In the genomic region with DNA sequence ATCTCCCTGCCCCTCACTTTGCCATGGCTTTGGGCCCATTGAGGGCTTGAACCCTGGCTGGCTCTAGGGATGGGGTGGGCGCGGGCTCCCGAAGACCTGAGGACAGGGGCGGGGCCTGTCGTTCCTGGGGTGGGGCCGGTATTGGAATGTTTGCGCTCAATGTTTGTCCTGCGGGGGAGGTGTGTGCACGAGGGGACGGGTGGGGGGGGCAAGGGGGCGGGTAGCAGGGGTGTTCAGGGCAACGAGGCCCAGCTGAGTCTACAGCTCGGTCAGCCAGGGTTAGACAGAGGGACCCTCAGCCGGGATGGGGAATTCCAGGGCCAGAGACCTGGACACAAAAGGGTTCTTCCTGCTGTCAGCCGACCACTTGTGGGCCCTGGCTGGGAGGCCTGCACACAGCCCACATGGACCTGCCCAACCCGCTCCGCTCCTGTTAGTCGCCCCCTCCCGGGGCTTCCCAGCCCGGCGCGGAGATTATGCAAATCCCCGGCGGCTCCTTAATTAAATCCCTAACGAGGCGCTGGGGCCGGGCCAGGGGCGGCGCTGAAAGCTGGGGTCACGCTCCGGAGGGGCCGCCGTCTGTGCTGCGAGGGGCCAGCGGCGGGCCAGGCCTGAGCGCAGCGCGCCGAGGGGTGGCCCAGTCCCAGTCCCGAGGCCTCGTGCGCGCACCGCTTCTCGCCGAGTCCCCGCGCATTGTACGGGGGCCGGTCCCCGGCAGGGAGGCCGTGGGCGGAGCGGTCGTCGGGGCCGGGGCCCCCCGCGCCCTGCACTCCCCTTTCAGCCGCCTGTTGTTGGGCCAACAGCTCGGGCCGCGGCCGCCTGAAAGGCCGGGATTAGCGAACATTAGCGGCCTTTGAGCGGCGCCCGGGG, we compare ENCODE assay signal across 9 mouse cellular contexts. TPM values are rescaled to one million over a fixed set of nuclear protein-coding genes. Genes with fewer than 3 reads are reported as not detected.
DNase-seq lines count a peak whose midpoint lies in the region; ATAC-seq lines count a peak whose summit lies in the region.
"Had no signal": no experiment of that assay in that cellular context is flagged by ENCODE, and none has a peak within 500 bp of the region (broad histone marks: within the 10 kb centered on the region; RNA-seq: fewer than 3 reads in every experiment).

No protein-coding gene starts in this region.

- peak overlapping the region; percentile 92 for H3K27ac ChIP-seq in forebrain, embryonic 13.5 days
- H3K27ac ChIP-seq in hindbrain, embryonic 12.5 days, result peak overlapping the region; percentile 76
- H3K27ac ChIP-seq in midbrain, embryonic 11.5 days (ENCODE audit: low read depth, low read length), result peak overlapping the region; percentile 91
- H3K27ac ChIP-seq in stomach, embryonic 15.5 days, result peak overlapping the region; percentile 91

- H3K4me2 ChIP-seq in forebrain, embryonic 13.5 days, result peak overlapping the region; percentile 81
- peak overlapping the region; percentile 66 for H3K4me2 ChIP-seq in hindbrain, embryonic 12.5 days (replicated peaks)
- H3K4me2 ChIP-seq in midbrain, embryonic 11.5 days, result peak overlapping the region; percentile 59
- peak overlapping the region; percentile 89 for H3K4me2 ChIP-seq in stomach, embryonic 15.5 days

- intact Hi-C loops in left cerebral cortex, postnatal 4 days (cut with DNase I), result no loop called here

- under 1% methylated on average over 61 of the region's 71 CpGs for WGBS in forebrain, embryonic 13.5 days
- WGBS in hindbrain, embryonic 12.5 days, result 1% methylated on average over 66 of the region's 71 CpGs
- 1% methylated on average over 66 of the region's 71 CpGs for WGBS in midbrain, embryonic 11.5 days
- WGBS in stomach, embryonic 15.5 days, result 3% methylated on average over 70 of the region's 71 CpGs

- H3K4me1 ChIP-seq in forebrain, embryonic 13.5 days, result peaks cover 94% of the 10 kb centered on the region
- H3K4me1 ChIP-seq in hindbrain, embryonic 12.5 days, result peaks cover 74% of the 10 kb centered on the region
- peaks cover 81% of the 10 kb centered on the region for H3K4me1 ChIP-seq in midbrain, embryonic 11.5 days (ENCODE audit: control insufficient read depth, insufficient read depth, low read length)
- peaks cover 74% of the 10 kb centered on the region for H3K4me1 ChIP-seq in stomach, embryonic 15.5 days

- ATAC-seq in forebrain, embryonic 13.5 days, result peak; percentile 79
- peak; percentile 76 for ATAC-seq in hindbrain, embryonic 12.5 days (ENCODE audit: low FRiP score)
- ATAC-seq in midbrain, embryonic 11.5 days (ENCODE audit: low FRiP score), result peak; percentile 90
- ATAC-seq in stomach, embryonic 15.5 days (ENCODE audit: insufficient read depth, low FRiP score, low read depth), result peak; percentile 59
- ATAC-seq: Patski had no signal

- peak; percentile 9 to 35 for DNase-seq in left cerebral cortex, adult 18-20 months (ENCODE audit: low spot score in 2 of 2)
- no peak for DNase-seq in left cerebral cortex, adult 11 months (ENCODE audit: low spot score)
- peak; percentile 50 for DNase-seq in left cerebral cortex, postnatal 4 days
- DNase-seq in midbrain, embryonic 11.5 days (ENCODE audit: low spot score, missing footprints), result peak; percentile 96
- DNase-seq in spleen, postnatal 4 days (ENCODE audit: low spot score in 2 of 2), result no peak

- H3K9ac ChIP-seq in forebrain, embryonic 13.5 days, result peak overlapping the region; percentile 71
- H3K9ac ChIP-seq in hindbrain, embryonic 12.5 days, result peak overlapping the region; percentile 61
- peak overlapping the region; percentile 51 for H3K9ac ChIP-seq in midbrain, embryonic 11.5 days (ENCODE audit: low read length)
- peak overlapping the region; percentile 23 for H3K9ac ChIP-seq in stomach, embryonic 15.5 days

- no peaks in the 10 kb centered on the region for H3K9me3 ChIP-seq in forebrain, embryonic 13.5 days (replicated peaks)
- H3K9me3 ChIP-seq in hindbrain, embryonic 12.5 days (replicated peaks), result no peaks in the 10 kb centered on the region
- no peaks in the 10 kb centered on the region for H3K9me3 ChIP-seq in midbrain, embryonic 11.5 days (ENCODE audit: control insufficient read depth, low read length)
- H3K9me3 ChIP-seq in stomach, embryonic 15.5 days, result no peaks in the 10 kb centered on the region

- peak overlapping the region; percentile 45 for H3K4me3 ChIP-seq in forebrain, embryonic 13.5 days
- H3K4me3 ChIP-seq in hindbrain, embryonic 12.5 days, result peak overlapping the region; percentile 37
- peak overlapping the region; percentile 26 for H3K4me3 ChIP-seq in midbrain, embryonic 11.5 days (ENCODE audit: low read depth, low read length)
- H3K4me3 ChIP-seq in stomach, embryonic 15.5 days (replicated peaks), result peak overlapping the region; percentile 41

- no peaks in the 10 kb centered on the region for H3K36me3 ChIP-seq in forebrain, embryonic 13.5 days (ENCODE audit: poor library complexity, severe bottlenecking)
- no peaks in the 10 kb centered on the region for H3K36me3 ChIP-seq in hindbrain, embryonic 12.5 days
- no peaks in the 10 kb centered on the region for H3K36me3 ChIP-seq in midbrain, embryonic 11.5 days (ENCODE audit: control insufficient read depth, insufficient read depth, low read length)
- no peaks in the 10 kb centered on the region for H3K36me3 ChIP-seq in stomach, embryonic 15.5 days

- H3K27me3 ChIP-seq in forebrain, embryonic 13.5 days, result peaks cover 45% of the 10 kb centered on the region
- peaks cover 85% of the 10 kb centered on the region for H3K27me3 ChIP-seq in hindbrain, embryonic 12.5 days
- H3K27me3 ChIP-seq in midbrain, embryonic 11.5 days (ENCODE audit: control insufficient read depth, insufficient read depth, low read length), result peaks cover 60% of the 10 kb centered on the region
- H3K27me3 ChIP-seq in stomach, embryonic 15.5 days (replicated peaks), result no peaks in the 10 kb centered on the region
- H3K27me3 ChIP-seq: Patski had no signal

RNA-seq across cellular contexts. Expression of gene Fgfr3, which starts 26.4 kb away (rescaled TPM):
- 100 to 1,000 TPM; 104 to 116 TPM for total RNA-seq in left cerebral cortex, adult 18-20 months (2021)
- 59.5 and 81.3 TPM in 2 replicates for polyA plus RNA-seq in forebrain, embryonic 13.5 days (2015; fragmentation: Nextera tagmentation; extraction: Ambion mirVana)
- 63.6 and 68.4 TPM in 2 replicates for polyA plus RNA-seq in hindbrain, embryonic 12.5 days (2016; fragmentation: Nextera tagmentation; extraction: Ambion mirVana)
- 10 to 100 TPM; 59.3 to 59.7 TPM for total RNA-seq in left cerebral cortex, postnatal 4 days (2021)
- 61.8 and 68.0 TPM in 2 replicates for polyA plus RNA-seq in midbrain, embryonic 11.5 days (2014; fragmentation: Nextera tagmentation; extraction: Ambion mirVana)
- polyA plus RNA-seq in stomach, embryonic 15.5 days (2015; fragmentation: Nextera tagmentation; extraction: Ambion mirVana), result 25.3 and 29.2 TPM in 2 replicates

RNA-seq across cellular contexts. Expression of gene Tmem129, which starts 36.9 kb away (rescaled TPM):
- total RNA-seq in left cerebral cortex, adult 18-20 months (2021), result 10 to 100 TPM; 26.8 to 28.0 TPM
- 33.0 and 37.8 TPM in 2 replicates for polyA plus RNA-seq in forebrain, embryonic 13.5 days (2015; fragmentation: Nextera tagmentation; extraction: Ambion mirVana)
- 33.3 and 33.8 TPM in 2 replicates for polyA plus RNA-seq in hindbrain, embryonic 12.5 days (2016; fragmentation: Nextera tagmentation; extraction: Ambion mirVana)
- total RNA-seq in left cerebral cortex, postnatal 4 days (2021), result 10 to 100 TPM; 15.2 to 17.6 TPM
- polyA plus RNA-seq in midbrain, embryonic 11.5 days (2014; fragmentation: Nextera tagmentation; extraction: Ambion mirVana), result 36.0 and 37.4 TPM in 2 replicates
- polyA plus RNA-seq in stomach, embryonic 15.5 days (2015; fragmentation: Nextera tagmentation; extraction: Ambion mirVana), result 33.7 and 35.6 TPM in 2 replicates

RNA-seq across cellular contexts. Expression of gene Tacc3, which starts 37.2 kb away (rescaled TPM):
- total RNA-seq in left cerebral cortex, adult 18-20 months (2021), result 1 to 10 TPM; 4.2 to 6.5 TPM
- 189 and 190 TPM in 2 replicates for polyA plus RNA-seq in forebrain, embryonic 13.5 days (2015; fragmentation: Nextera tagmentation; extraction: Ambion mirVana)
- polyA plus RNA-seq in hindbrain, embryonic 12.5 days (2016; fragmentation: Nextera tagmentation; extraction: Ambion mirVana), result 161 TPM in 2 replicates
- 10 to 100 TPM; 14.9 to 15.3 TPM for total RNA-seq in left cerebral cortex, postnatal 4 days (2021)
- 277 and 307 TPM in 2 replicates for polyA plus RNA-seq in midbrain, embryonic 11.5 days (2014; fragmentation: Nextera tagmentation; extraction: Ambion mirVana)
- polyA plus RNA-seq in stomach, embryonic 15.5 days (2015; fragmentation: Nextera tagmentation; extraction: Ambion mirVana), result 155 and 165 TPM in 2 replicates

RNA-seq across cellular contexts. Expression of gene Slbp, which starts 42.7 kb away (rescaled TPM):
- 10 to 100 TPM; 26.1 to 28.3 TPM for total RNA-seq in left cerebral cortex, adult 18-20 months (2021)
- 222 and 225 TPM in 2 replicates for polyA plus RNA-seq in forebrain, embryonic 13.5 days (2015; fragmentation: Nextera tagmentation; extraction: Ambion mirVana)
- polyA plus RNA-seq in hindbrain, embryonic 12.5 days (2016; fragmentation: Nextera tagmentation; extraction: Ambion mirVana), result 182 and 186 TPM in 2 replicates
- 10 to 100 TPM; 36.1 to 39.2 TPM for total RNA-seq in left cerebral cortex, postnatal 4 days (2021)
- polyA plus RNA-seq in midbrain, embryonic 11.5 days (2014; fragmentation: Nextera tagmentation; extraction: Ambion mirVana), result 304 and 334 TPM in 2 replicates
- 208 and 215 TPM in 2 replicates for polyA plus RNA-seq in stomach, embryonic 15.5 days (2015; fragmentation: Nextera tagmentation; extraction: Ambion mirVana)

Comparison
In these comparisons a context has a peak if more than half of its experiments do, and no peak if none do; other contexts are left out.
1. DNase-seq: peak in left cerebral cortex, adult 18-20 months (2 of 2), left cerebral cortex, postnatal 4 days (single experiment) and midbrain, embryonic 11.5 days (single experiment); none in left cerebral cortex, adult 11 months (single experiment) and spleen, postnatal 4 days (0 of 2).
2. Peak in every context shown above with its lines, with median percentiles within 50 percentile points of each other: ATAC-seq, H3K27ac ChIP-seq, H3K4me2 ChIP-seq, H3K4me3 ChIP-seq and H3K9ac ChIP-seq.